Mouse (Mus musculus): ENCODE data around the gene Olfr31.

- TF ChIP-seq CTCF (IDR thresholded peaks at IDR 0.05; ENCODE audit: low read depth, low read length) (no peak), POLR2A (IDR thresholded peaks at IDR 0.05; ENCODE audit: extremely low read depth, insufficient read depth, low read length) (no peak)
These were observed 26.2 kb downstream of the Olfr31 start for GRCm38 (mm10) chr14:14348674-14349401.
